ENCODE assay signal across 11 mouse cellular contexts in the genomic region with DNA sequence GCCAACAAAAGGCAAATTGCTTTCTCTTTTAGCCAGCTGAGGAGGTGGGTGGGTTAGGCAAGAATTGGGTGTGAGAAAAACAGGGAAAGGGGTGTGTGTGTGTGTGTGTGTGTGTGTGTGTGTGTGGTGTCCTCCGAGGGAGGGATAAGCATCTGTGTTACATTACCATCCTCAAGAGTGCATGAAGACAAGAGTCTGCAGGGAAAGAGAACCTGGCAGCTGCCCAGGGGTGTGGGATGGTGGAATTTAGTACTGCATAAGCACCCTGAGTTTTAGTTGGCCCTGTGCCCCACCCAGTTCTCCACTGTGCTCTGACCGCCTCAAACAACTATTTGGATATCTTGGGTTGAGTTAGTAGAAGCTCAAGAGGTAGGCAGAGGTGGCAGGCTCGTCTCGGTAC. TPM values are rescaled to one million over a fixed set of nuclear protein-coding genes. Genes with fewer than 3 reads are reported as not detected.
DNase-seq lines count a peak whose midpoint lies in the region; TF ChIP-seq lines count a peak whose summit lies in the region.
"Had no signal": no experiment of that assay in that cellular context is flagged by ENCODE, and none has a peak within 500 bp of the region (broad histone marks: within the 10 kb centered on the region; RNA-seq: fewer than 3 reads in every experiment).

No protein-coding gene starts in this region.

- no peak overlapping the region for H3K4me3 ChIP-seq in layer of hippocampus, adult 2 months
- H3K4me3 ChIP-seq in midbrain, embryonic 10.5 days: no peak overlapping the region
- H3K4me3 ChIP-seq: erythroblast, embryonic 14.5 days had no signal

- peaks cover 10% of the 10 kb centered on the region; the same call in 1 of the 2 replicates for H3K9me3 ChIP-seq in midbrain, embryonic 10.5 days (replicated peaks)

- peak; percentile 29 for DNase-seq in urinary bladder, postnatal 14 days (ENCODE audit: low spot score)
- DNase-seq in urinary bladder, postnatal 10 days (ENCODE audit: low spot score): no peak
- DNase-seq in layer of hippocampus, adult 2 months (ENCODE audit: low spot score in 2 of 2): peak; percentile 25 to 47
- DNase-seq in lung, postnatal 10 days: peak; percentile 69
- DNase-seq in adrenal gland, postnatal 4 days (ENCODE audit: low spot score in 2 of 2): no peak
- no peak for DNase-seq in midbrain, embryonic 10.5 days (ENCODE audit: low spot score)
- DNase-seq in thymus, postnatal 36 days: no peak
- DNase-seq in kidney, adult 9 months: no peak

- no peak overlapping the region for H3K27ac ChIP-seq in layer of hippocampus, adult 2 months
- H3K27ac ChIP-seq in midbrain, embryonic 10.5 days (replicated peaks): no peak overlapping the region

- WGBS in midbrain, embryonic 10.5 days: 86% methylated on average over 4 of the region's 4 CpGs

- peaks cover 16% of the 10 kb centered on the region for H3K27me3 ChIP-seq in midbrain, embryonic 10.5 days (ENCODE audit: low read depth, poor library complexity, severe bottlenecking)

- H3K4me1 ChIP-seq in midbrain, embryonic 10.5 days: peaks cover 21% of the 10 kb centered on the region

- no peaks in the 10 kb centered on the region for H3K36me3 ChIP-seq in midbrain, embryonic 10.5 days

- TF ChIP-seq CTCF in layer of hippocampus, adult 2 months (conservative IDR thresholded peaks at IDR 0.05): no peak

RNA-seq across cellular contexts. Expression of gene Clip4, which starts 12.7 kb away (rescaled TPM):
- 10 to 100 TPM; 78.2 to 87.5 TPM for total RNA-seq in layer of hippocampus, adult 2 months (2021)
- 10 to 100 TPM; 21.9 to 26.4 TPM for total RNA-seq in adrenal gland, postnatal 4 days (2021)
- 4.4 and 4.5 TPM in 2 replicates for polyA plus RNA-seq in midbrain, embryonic 10.5 days (2016; fragmentation: Nextera tagmentation; extraction: Ambion mirVana)
- total RNA-seq: MEL; neutrophil, adult 5-6 weeks had no signal
- polyA plus RNA-seq: erythroblast, embryonic 14.5 days had no signal

RNA-seq across cellular contexts. Expression of gene Pcare, which starts 28.3 kb away (rescaled TPM):
- total RNA-seq in layer of hippocampus, adult 2 months (2021): under 1 TPM; 0.10 to 0.18 TPM
- total RNA-seq in adrenal gland, postnatal 4 days (2021): not detected
- polyA plus RNA-seq in midbrain, embryonic 10.5 days (2016; fragmentation: Nextera tagmentation; extraction: Ambion mirVana): not detected in 2 replicates
- total RNA-seq: MEL; neutrophil, adult 5-6 weeks had no signal
- polyA plus RNA-seq: erythroblast, embryonic 14.5 days had no signal

Comparison
In these comparisons a context has a peak if more than half of its experiments do, and no peak if none do; other contexts are left out.
1. DNase-seq: peak in urinary bladder, postnatal 14 days (single experiment), layer of hippocampus, adult 2 months (2 of 2) and lung, postnatal 10 days (single experiment); none in urinary bladder, postnatal 10 days (single experiment), adrenal gland, postnatal 4 days (0 of 2), midbrain, embryonic 10.5 days (single experiment), thymus, postnatal 36 days (0 of 2) and kidney, adult 9 months (single experiment).